Mouse (Mus musculus) urinary bladder, adult 2 months (tissue): Measurements from ENCODE around the gene Kpna1. TPM values are rescaled to one million over a fixed set of nuclear protein-coding genes. Genes with fewer than 3 reads are reported as not detected.
"Not testable (repeated sequence)": the region's sequence is repeated elsewhere in the genome, so short reads cannot be mapped to it uniquely, and the experiment has no call there.

ENCODE experiments used
- DNase-seq: peaks from one replicate; pipeline ENCODE4 v3.0.0; 2022; ENCODE audit warnings: low spot score
- polyA plus RNA-seq: library from polyadenylated mRNA; depleted of rRNA; stranded (reverse); fragments of >200 nt; gene quantifications from 2 replicates; pipeline ENCODE4 v1.2.3, GENCODE M21; 2012

The Kpna1 gene
- polyA plus RNA-seq, 1 experiment, result 18.0 TPM

GRCm38 (mm10) chr16:35992391-35992790 is 13.8 kb downstream of the Kpna1 start:
- DNase-seq, result no peak

- DNase-seq, result no peak
Observed at GRCm38 (mm10) chr16:35993316-35993715, 14.8 kb downstream of the Kpna1 start.

GRCm38 (mm10) chr16:35998852-35999251 is 20.3 kb downstream of the Kpna1 start:
- not testable (repeated sequence) for DNase-seq

- no peak for DNase-seq
Observed at GRCm38 (mm10) chr16:36008396-36008795, 29.8 kb downstream of the Kpna1 start.

GRCm38 (mm10) chr16:36016335-36016734 is 37.8 kb downstream of the Kpna1 start:
- no peak for DNase-seq

- DNase-seq, result not testable (repeated sequence)
Observed at GRCm38 (mm10) chr16:36028120-36028519, 49.6 kb downstream of the Kpna1 start.

- DNase-seq, result peak; percentile 67
Observed at GRCm38 (mm10) chr16:36040640-36041624, 62.4 kb downstream of the Kpna1 start, which contains the start of gene Wdr5b. Gene Wdr5b, plus strand, starts transcription at chr16:36041190.

- no peak for DNase-seq
Observed at GRCm38 (mm10) chr16:36041625-36042020, 63.1 kb downstream of the Kpna1 start.

- DNase-seq, result no peak
Observed at GRCm38 (mm10) chr16:36043073-36043472, 64.5 kb downstream of the Kpna1 start.

- no peak for DNase-seq
Observed at GRCm38 (mm10) chr16:36043964-36044363, 65.4 kb downstream of the Kpna1 start.

- DNase-seq, result no peak
Observed at GRCm38 (mm10) chr16:36047538-36047937, 69.0 kb downstream of the Kpna1 start.

- no peak for DNase-seq
Observed at GRCm38 (mm10) chr16:36051491-36051890, 72.9 kb downstream of the Kpna1 start.

- no peak for DNase-seq
Observed at GRCm38 (mm10) chr16:36053524-36054275, 75.2 kb downstream of the Kpna1 start.

- DNase-seq, result no peak
Observed at GRCm38 (mm10) chr16:36054920-36055319, 76.4 kb downstream of the Kpna1 start.

- DNase-seq, result no peak
Observed at GRCm38 (mm10) chr16:36056416-36056815, 77.9 kb downstream of the Kpna1 start.

- no peak for DNase-seq
Observed at GRCm38 (mm10) chr16:36057933-36058475, 79.5 kb downstream of the Kpna1 start.

- not testable (repeated sequence) for DNase-seq
Observed at GRCm38 (mm10) chr16:36062534-36062933, 84.0 kb downstream of the Kpna1 start.

- DNase-seq, result no peak
Observed at GRCm38 (mm10) chr16:36063315-36063714, 84.8 kb downstream of the Kpna1 start.

- DNase-seq, result no peak
Observed at GRCm38 (mm10) chr16:36064904-36065303, 86.4 kb downstream of the Kpna1 start.

- DNase-seq, result no peak
Observed at GRCm38 (mm10) chr16:36067694-36068093, 89.1 kb downstream of the Kpna1 start.

GRCm38 (mm10) chr16:36068356-36068755 is 89.8 kb downstream of the Kpna1 start:
- no peak for DNase-seq
